Mouse (Mus musculus) liver, embryonic 11.5 days (tissue): Measurements from ENCODE around the gene Adamts9. TPM values are rescaled to one million over a fixed set of nuclear protein-coding genes. Genes with fewer than 3 reads are reported as not detected.

Source experiments
- ATAC-seq: fragments of 200-750 bp; cut with Nextera tagmentation; replicated peaks from 2 replicates; pipeline ENCODE4 v1.8.0; 2017; ENCODE audit warnings: moderate number of reproducible peaks, mild to moderate bottlenecking, moderate TSS enrichment, moderate library complexity; ENCODE audit not compliant: low FRiP score
- DNase-seq: peaks from one replicate; pipeline ENCODE4 v3.0.0-alpha.2; 2017; ENCODE audit warnings: low spot score
- H3K27ac ChIP-seq: fragments of 300-500 bp; sonication (generic); 2 replicates; pipeline ENCODE4 v1.5.1; 2014; ENCODE audit warnings: mild to moderate bottlenecking, low read depth, low read length, control low read depth
- H3K27me3 ChIP-seq: fragments of 300-500 bp; sonication (generic); replicated peaks from 2 replicates; pipeline ENCODE4 v1.6.1; 2014; ENCODE audit warnings: low read length, mixed read lengths; ENCODE audit not compliant: control insufficient read depth, insufficient read depth
- H3K36me3 ChIP-seq: fragments of 300-500 bp; sonication (generic); 2 replicates; pipeline ENCODE4 v1.6.1; 2014; ENCODE audit warnings: mild to moderate bottlenecking, low read length, moderate library complexity, mixed read lengths; ENCODE audit not compliant: control insufficient read depth, insufficient read depth
- H3K4me1 ChIP-seq: fragments of 300-500 bp; sonication (generic); replicated peaks from 2 replicates; pipeline ENCODE4 v1.6.1; 2014; ENCODE audit warnings: low read length, mixed read lengths; ENCODE audit not compliant: control insufficient read depth, insufficient read depth
- H3K4me2 ChIP-seq: fragments of 300-500 bp; sonication (generic); 2 replicates; pipeline ENCODE4 v1.6.1; 2014; ENCODE audit warnings: mild to moderate bottlenecking, control low read depth, moderate library complexity
- H3K4me3 ChIP-seq: fragments of 300-500 bp; sonication (generic); 2 replicates; pipeline ENCODE4 v1.5.1; 2014; ENCODE audit warnings: low read depth, low read length, control low read depth
- H3K9ac ChIP-seq: fragments of 300-500 bp; sonication (generic); 2 replicates; pipeline ENCODE4 v1.6.1; 2014; ENCODE audit warnings: low read depth, low read length, control low read depth
- H3K9me3 ChIP-seq: fragments of 300-500 bp; sonication (generic); 2 replicates; pipeline ENCODE4 v1.6.1; 2016; ENCODE audit warnings: low read length, inconsistent platforms, mixed read lengths; ENCODE audit not compliant: control insufficient read depth
- WGBS: fragments of 180-500 bp; shearing (Covaris S2); extraction: QIAGEN DNeasy Blood & Tissue Kit; methylation state at CpG from one replicate; pipeline ENCODE4 v1.1.7; 2014; 5-methylcytosine and 5-hydroxymethylcytosine counted together
- polyA plus RNA-seq: library from polyadenylated mRNA; unstranded; fragments of >200 nt; fragmentation: Nextera tagmentation; extraction: Ambion mirVana; gene quantifications from 2 replicates; pipeline ENCODE4 v1.2.1, GENCODE M21; 2014

The Adamts9 gene
- polyA plus RNA-seq, 1 experiment from 2014 or later = 5.7 TPM

- ATAC-seq = no peak
- no peak within 1 kb of the TSS for H3K4me2 ChIP-seq
Measured at GRCm38 (mm10) chr6:92816311-92816751, 127.0 kb downstream of the Adamts9 start, which contains the start of gene A730049H05Rik. TSS of gene A730049H05Rik (plus strand) at chr6:92816478.

DNA sequence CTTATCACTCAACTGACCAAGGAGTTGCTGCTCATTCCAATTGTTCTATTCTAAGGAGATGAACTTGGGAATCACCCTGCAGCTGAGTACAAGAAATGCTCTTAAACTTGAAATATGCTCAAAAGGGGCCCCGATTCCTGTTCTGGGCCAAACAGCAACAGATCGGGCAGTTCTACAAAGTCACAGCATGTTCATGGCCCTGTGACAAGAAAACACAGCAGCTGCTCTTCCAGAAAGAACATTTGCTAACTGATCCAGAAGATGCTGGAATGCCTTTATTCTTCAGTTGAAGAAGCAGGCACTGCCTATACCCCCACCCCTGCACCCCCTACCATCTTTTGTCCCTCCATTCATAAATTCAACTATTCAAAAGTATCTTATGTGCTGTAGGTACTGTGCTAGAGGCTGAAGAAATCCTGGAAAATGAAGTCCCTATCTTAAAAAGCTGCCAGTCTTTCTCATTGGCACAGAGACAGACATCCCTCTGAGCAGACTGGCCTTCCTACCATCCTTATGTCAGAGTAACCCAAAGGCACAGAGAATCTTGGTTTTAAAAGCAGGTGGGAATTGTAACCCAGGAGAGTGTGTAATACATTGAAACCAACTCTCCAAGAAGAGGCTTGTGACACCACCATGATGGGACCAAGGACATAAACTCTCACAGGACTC, 130.5 kb downstream of the Adamts9 start:
- H3K4me3 ChIP-seq = no peak overlapping the region
- DNase-seq = no peak
- ATAC-seq = no peak
- no peaks in the 10 kb centered on the region for H3K4me1 ChIP-seq
- WGBS = 69% methylated on average over 2 of the region's 2 CpGs
- no peaks in the 10 kb centered on the region for H3K36me3 ChIP-seq
- no peak overlapping the region for H3K9ac ChIP-seq
- no peaks in the 10 kb centered on the region for H3K27me3 ChIP-seq
- no peaks in the 10 kb centered on the region for H3K9me3 ChIP-seq
- H3K27ac ChIP-seq = no peak overlapping the region
- H3K4me2 ChIP-seq = no peak overlapping the region

More at GRCm38 (mm10) chr6:92816311-92816751, 127.0 kb downstream of the Adamts9 start, which contains the start of gene A730049H05Rik:
- whole genome bisulfite sequencing = 46% methylated on average over 8 of the region's 8 CpGs
- no peak within 1 kb of the TSS for H3K27ac ChIP-seq
- no peak within 1 kb of the TSS for H3K9ac ChIP-seq
- no peak within 1 kb of the TSS for H3K4me3 ChIP-seq
- H3K27me3 ChIP-seq = no peaks in the 10 kb centered on the region
- no peaks in the 10 kb centered on the region for H3K9me3 ChIP-seq
- no peak for DNase-seq
- no peaks in the 10 kb centered on the region for H3K36me3 ChIP-seq
- H3K4me1 ChIP-seq = no peaks in the 10 kb centered on the region

- Histone ChIP-seq H3K27me3 (no peaks in the 10 kb centered on the region), H3K27ac (no peak overlapping the region), H3K36me3 (no peaks in the 10 kb centered on the region), H3K4me1 (no peaks in the 10 kb centered on the region), H3K9ac (no peak overlapping the region), H3K9me3 (no peaks in the 10 kb centered on the region), H3K4me3 (no peak overlapping the region), H3K4me2 (no peak overlapping the region)
- ATAC-seq = no peak
- DNase-seq = no peak
Measured at GRCm38 (mm10) chr6:92811566-92811965, 131.7 kb downstream of the Adamts9 start.

- no peaks in the 10 kb centered on the region for H3K4me1 ChIP-seq
- H3K27me3 ChIP-seq = no peaks in the 10 kb centered on the region
- ATAC-seq (no peak), DNase-seq (no peak)
- H3K9ac ChIP-seq = no peak overlapping the region
- H3K27ac ChIP-seq = no peak overlapping the region
- no peaks in the 10 kb centered on the region for H3K36me3 ChIP-seq
- H3K9me3 ChIP-seq = no peaks in the 10 kb centered on the region
- no peak overlapping the region for H3K4me2 ChIP-seq
- no peak overlapping the region for H3K4me3 ChIP-seq
- WGBS = 74% methylated on average over 2 of the region's 2 CpGs
Measured at GRCm38 (mm10) chr6:92810628-92811027, 132.7 kb downstream of the Adamts9 start.

- H3K4me3 ChIP-seq = no peak overlapping the region
- H3K27me3 ChIP-seq = no peaks in the 10 kb centered on the region
- no peaks in the 10 kb centered on the region for H3K4me1 ChIP-seq
- H3K4me2 ChIP-seq = no peak overlapping the region
- 78% methylated on average over 3 of the region's 3 CpGs for WGBS
- no peaks in the 10 kb centered on the region for H3K9me3 ChIP-seq
- H3K9ac ChIP-seq = no peak overlapping the region
- H3K36me3 ChIP-seq = no peaks in the 10 kb centered on the region
- no peak overlapping the region for H3K27ac ChIP-seq
- no peak for DNase-seq
- ATAC-seq = no peak
Measured at GRCm38 (mm10) chr6:92809818-92810217, 133.5 kb downstream of the Adamts9 start.

DNA sequence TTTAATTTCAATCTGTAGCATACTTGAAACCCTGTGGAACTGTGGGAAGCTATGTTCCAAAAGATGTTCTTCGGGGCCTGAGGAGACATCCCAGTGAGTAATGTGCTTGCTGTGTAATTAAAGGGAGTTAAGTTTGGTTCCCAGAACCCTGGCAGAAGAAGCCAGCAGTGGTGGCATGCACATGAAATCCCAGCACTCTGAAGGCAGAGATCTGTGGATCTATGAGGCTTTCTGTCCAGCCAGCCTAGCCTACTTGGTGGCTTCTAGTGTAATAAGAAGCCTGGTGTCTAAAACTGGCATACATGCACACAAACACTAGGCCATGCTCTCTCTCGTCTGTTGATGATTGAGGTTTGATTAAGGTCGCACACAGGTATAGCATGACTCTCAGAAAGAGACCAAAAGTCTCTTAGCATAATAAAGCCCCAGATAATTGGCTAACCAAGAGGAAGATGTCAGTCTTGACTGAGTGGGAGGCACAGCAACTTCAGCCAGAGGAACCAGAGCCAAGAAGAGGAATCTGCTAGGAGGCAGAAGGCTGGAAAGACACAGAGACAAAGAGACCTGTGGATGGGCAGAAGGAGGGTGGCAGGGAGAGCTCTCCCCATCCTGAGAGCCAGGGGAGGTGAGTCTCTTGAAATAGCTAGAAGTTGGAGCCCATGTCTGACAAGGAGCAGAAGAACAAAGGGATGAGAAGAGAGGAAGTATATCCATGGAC, 138.9 kb downstream of the Adamts9 start:
- Histone ChIP-seq H3K4me1 (no peaks in the 10 kb centered on the region), H3K9ac (no peak overlapping the region), H3K27me3 (no peaks in the 10 kb centered on the region), H3K9me3 (no peaks in the 10 kb centered on the region), H3K36me3 (no peaks in the 10 kb centered on the region), H3K4me3 (no peak overlapping the region), H3K27ac (no peak overlapping the region), H3K4me2 (no peak overlapping the region)
- 82% methylated on average over 3 of the region's 3 CpGs for WGBS
- DNase-seq (no peak), ATAC-seq (no peak)

- no peak overlapping the region for H3K4me3 ChIP-seq
- DNase-seq (no peak), ATAC-seq (no peak)
- no peaks in the 10 kb centered on the region for H3K36me3 ChIP-seq
- H3K4me1 ChIP-seq = no peaks in the 10 kb centered on the region
- WGBS = 81% methylated on average over 6 of the region's 6 CpGs
- H3K27ac ChIP-seq = no peak overlapping the region
- no peaks in the 10 kb centered on the region for H3K9me3 ChIP-seq
- no peak overlapping the region for H3K9ac ChIP-seq
- no peaks in the 10 kb centered on the region for H3K27me3 ChIP-seq
- H3K4me2 ChIP-seq = no peak overlapping the region
Measured at GRCm38 (mm10) chr6:92803213-92803612, 140.1 kb downstream of the Adamts9 start.

- ATAC-seq = no peak
- WGBS = 93% methylated on average over 11 of the region's 11 CpGs
- H3K4me2 ChIP-seq = no peak overlapping the region
- no peak overlapping the region for H3K4me3 ChIP-seq
- no peaks in the 10 kb centered on the region for H3K36me3 ChIP-seq
- H3K9me3 ChIP-seq = no peaks in the 10 kb centered on the region
- H3K27me3 ChIP-seq = no peaks in the 10 kb centered on the region
- no peak overlapping the region for H3K27ac ChIP-seq
- no peaks in the 10 kb centered on the region for H3K4me1 ChIP-seq
- no peak for DNase-seq
- no peak overlapping the region for H3K9ac ChIP-seq
Measured at GRCm38 (mm10) chr6:92802421-92802820, 140.9 kb downstream of the Adamts9 start.

DNA sequence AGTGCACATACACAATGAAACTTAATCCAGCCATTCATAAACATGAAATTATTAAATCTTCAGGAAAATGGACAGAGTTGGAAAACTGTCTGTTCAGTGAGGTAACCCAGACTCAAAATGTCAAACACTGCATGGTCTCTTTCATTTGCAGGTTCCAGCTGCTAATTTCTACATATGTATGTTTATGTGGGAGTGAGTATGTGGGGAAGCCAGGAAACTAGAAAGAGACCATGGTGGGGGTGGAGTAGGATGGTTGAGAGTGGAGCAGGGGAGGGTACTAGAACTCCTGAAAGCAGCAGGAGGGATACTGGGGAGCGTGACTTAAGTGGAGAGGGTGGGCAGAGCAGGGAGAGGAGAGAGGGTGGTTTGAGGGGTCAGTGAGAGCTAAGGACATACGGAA, 141.8 kb downstream of the Adamts9 start:
- Histone ChIP-seq H3K27ac (no peak overlapping the region), H3K9ac (no peak overlapping the region), H3K9me3 (no peaks in the 10 kb centered on the region), H3K36me3 (no peaks in the 10 kb centered on the region; the same call in 1 of the 2 replicates), H3K27me3 (no peaks in the 10 kb centered on the region), H3K4me1 (no peaks in the 10 kb centered on the region), H3K4me3 (no peak overlapping the region), H3K4me2 (no peak overlapping the region)
- DNase-seq (no peak), ATAC-seq (no peak)
- 82% methylated on average over 2 of the region's 2 CpGs for WGBS
